Mouse (Mus musculus) myocyte (in vitro differentiated cells): ENCODE measurements at regions not wholly inside any gene's neighbourhood (a gene's known extent, or its start where the extent isn't known, plus 50 kb on each side); places are given as distances from the start of the nearest gene placed in this dataset.

Experiments used
- H3K27me3 ChIP-seq: one replicate; pipeline ENCODE4 v1.6.1; 2011; ENCODE audit not compliant: control insufficient read depth, insufficient read depth, insufficient read length
- H3K36me3 ChIP-seq: one replicate; pipeline ENCODE4 v1.6.1; 2011; ENCODE audit not compliant: control insufficient read depth, insufficient read depth
- H3K4me2 ChIP-seq: one replicate; pipeline ENCODE4 v1.6.1; 2011; ENCODE audit warnings: low read depth, control low read depth
- H3K4me3 ChIP-seq: one replicate; pipeline ENCODE4 v1.5.1; 2011; ENCODE audit warnings: mild to moderate bottlenecking, control low read depth, moderate library complexity
- H3K79me2 ChIP-seq: one replicate; pipeline ENCODE4 v1.6.1; 2011; ENCODE audit not compliant: control insufficient read depth, insufficient read depth
- H3ac ChIP-seq: one replicate; pipeline ENCODE4 v1.6.1; 2011; ENCODE audit not compliant: control insufficient read depth, insufficient read length
- CEBPB ChIP-seq: IDR thresholded peaks from 2 replicates; pipeline ENCODE4 v1.6.1; 2011; ENCODE audit warnings: mild to moderate bottlenecking, moderate library complexity; ENCODE audit not compliant: poor library complexity, insufficient read depth, severe bottlenecking
- E2F4 ChIP-seq: IDR thresholded peaks from one replicate; pipeline ENCODE4 v1.6.1; 2011; ENCODE audit warnings: mild to moderate bottlenecking, control low read depth, moderate library complexity; ENCODE audit not compliant: insufficient read depth
- MAX ChIP-seq: IDR thresholded peaks from one replicate; pipeline ENCODE4 v1.6.1; 2011; ENCODE audit warnings: low read depth, mild to moderate bottlenecking, control low read depth
- MYOD1 ChIP-seq, 3 experiments: IDR thresholded peaks; one replicate each; pipeline ENCODE4 v1.6.1; 2011; ENCODE audit warnings: control low read depth in 2 of 3, low read depth in 2 of 3, mild to moderate bottlenecking in 2 of 3, moderate library complexity in 1 of 3; ENCODE audit not compliant: insufficient read length in 2 of 3, control insufficient read depth in 1 of 3
- MYOG ChIP-seq, 3 experiments: IDR thresholded peaks; one replicate each; pipeline ENCODE4 v1.6.1; 2011; ENCODE audit warnings: control low read depth in 2 of 3, low read depth in 2 of 3, mild to moderate bottlenecking in 2 of 3; ENCODE audit not compliant: insufficient read length in 2 of 3, control insufficient read depth in 1 of 3, insufficient read depth in 1 of 3
- POLR2A ChIP-seq: IDR thresholded peaks from one replicate; pipeline ENCODE4 v1.6.1; 2011; ENCODE audit warnings: low read depth, mild to moderate bottlenecking, control low read depth, moderate library complexity; ENCODE audit not compliant: insufficient read length
- POLR2AphosphoS2 ChIP-seq: IDR thresholded peaks from one replicate; pipeline ENCODE4 v1.6.1; 2011; ENCODE audit warnings: low read depth, control low read depth; ENCODE audit not compliant: insufficient read length
- REST ChIP-seq: IDR thresholded peaks from one replicate; pipeline ENCODE4 v1.6.1; 2011; ENCODE audit warnings: mild to moderate bottlenecking, control low read depth, moderate library complexity; ENCODE audit not compliant: insufficient read depth, insufficient read length
- SRF ChIP-seq: IDR thresholded peaks from one replicate; pipeline ENCODE4 v1.6.1; 2011; ENCODE audit warnings: low read depth; ENCODE audit not compliant: control insufficient read depth, insufficient read length
- TCF12 ChIP-seq: IDR thresholded peaks from one replicate; pipeline ENCODE4 v1.6.1; 2011; ENCODE audit warnings: mild to moderate bottlenecking, control low read depth; ENCODE audit not compliant: poor library complexity, insufficient read depth, severe bottlenecking
- TCF3 ChIP-seq: IDR thresholded peaks from one replicate; pipeline ENCODE4 v1.6.1; 2011; ENCODE audit warnings: low read depth, control low read depth; ENCODE audit not compliant: insufficient read length
- USF1 ChIP-seq: IDR thresholded peaks from one replicate; pipeline ENCODE4 v1.6.1; 2011; ENCODE audit warnings: low read depth, mild to moderate bottlenecking, control low read depth, moderate library complexity

- Histone ChIP-seq H3K4me2 (no peak overlapping the region), H3K79me2 (no peaks in the 10 kb centered on the region), H3ac (no peak overlapping the region), H3K27me3 (peaks cover 4% of the 10 kb centered on the region), H3K4me3 (no peak overlapping the region), H3K36me3 (no peaks in the 10 kb centered on the region)
- TF ChIP-seq MYOD1 (IDR thresholded peaks at IDR 0.05; ENCODE audit: control insufficient read depth in 1 of 3, insufficient read length in 2 of 3, low read depth in 2 of 3), result no peak
- peak; percentile 6 for TF ChIP-seq REST
Measured at GRCm38 (mm10) chr13:48159020-48159910, 101.8 kb upstream of the Id4 start.

GRCm38 (mm10) chr13:48160161-48160560, 100.9 kb upstream of the Id4 start:
- Histone ChIP-seq H3K79me2 (no peaks in the 10 kb centered on the region), H3K36me3 (no peaks in the 10 kb centered on the region), H3K4me3 (no peak overlapping the region), H3ac (no peak overlapping the region), H3K27me3 (peaks cover 4% of the 10 kb centered on the region), H3K4me2 (no peak overlapping the region)
- TF ChIP-seq SRF (no peak), TCF12 (no peak), USF1 (no peak), POLR2A (no peak), E2F4 (no peak), REST (no peak), MYOD1 (IDR thresholded peaks at IDR 0.05; ENCODE audit: control insufficient read depth in 1 of 3, insufficient read length in 2 of 3, low read depth in 2 of 3) (no peak), MYOG (IDR thresholded peaks at IDR 0.05; ENCODE audit: control insufficient read depth in 1 of 3, insufficient read depth in 1 of 3, insufficient read length in 2 of 3, low read depth in 2 of 3) (no peak), MAX (no peak), TCF3 (no peak), POLR2AphosphoS2 (no peak), CEBPB (no peak)

DNA sequence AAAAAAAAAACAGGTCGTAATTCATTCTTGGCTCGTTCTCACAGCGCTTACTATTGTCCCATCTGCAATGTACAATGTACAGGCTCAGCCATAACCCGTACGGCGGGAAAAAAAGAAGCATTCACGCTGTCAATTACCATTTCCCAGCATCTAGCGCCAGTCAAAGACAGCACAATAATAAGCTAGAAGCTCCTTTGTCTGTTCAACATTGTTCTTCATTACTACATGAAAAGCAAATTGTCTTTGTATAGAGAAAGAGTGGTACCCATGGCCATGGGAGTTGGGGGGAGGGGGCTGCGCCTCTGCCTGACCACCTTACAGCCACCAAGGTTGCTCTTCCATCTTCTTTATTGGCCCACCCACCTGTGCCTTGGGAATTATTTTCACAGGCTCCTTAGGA, 99.7 kb upstream of the Id4 start:
- Histone ChIP-seq H3ac (no peak overlapping the region), H3K4me3 (no peak overlapping the region), H3K27me3 (peaks cover 4% of the 10 kb centered on the region), H3K36me3 (no peaks in the 10 kb centered on the region), H3K4me2 (no peak overlapping the region), H3K79me2 (no peaks in the 10 kb centered on the region)
- TF ChIP-seq REST (no peak), SRF (no peak), CEBPB (no peak), USF1 (no peak), MYOD1 (IDR thresholded peaks at IDR 0.05; ENCODE audit: control insufficient read depth in 1 of 3, insufficient read length in 2 of 3, low read depth in 2 of 3) (no peak), MAX (no peak), MYOG (IDR thresholded peaks at IDR 0.05; ENCODE audit: control insufficient read depth in 1 of 3, insufficient read depth in 1 of 3, insufficient read length in 2 of 3, low read depth in 2 of 3) (no peak), TCF12 (no peak), POLR2A (no peak), POLR2AphosphoS2 (no peak), E2F4 (no peak), TCF3 (no peak)

- Histone ChIP-seq H3K4me3 (no peak overlapping the region), H3K36me3 (no peaks in the 10 kb centered on the region), H3K4me2 (no peak overlapping the region), H3K27me3 (no peaks in the 10 kb centered on the region), H3K79me2 (no peaks in the 10 kb centered on the region), H3ac (no peak overlapping the region)
- TF ChIP-seq CEBPB, result no peak
- TF ChIP-seq POLR2A, result no peak
- TF ChIP-seq TCF3, result no peak
- no peak for TF ChIP-seq SRF
- TF ChIP-seq TCF12, result no peak
- no peak for TF ChIP-seq POLR2AphosphoS2
- TF ChIP-seq MYOD1 (IDR thresholded peaks at IDR 0.05; ENCODE audit: control insufficient read depth in 1 of 3, insufficient read length in 2 of 3, low read depth in 2 of 3), result no peak
- no peak for TF ChIP-seq MAX
- no peak for TF ChIP-seq MYOG (IDR thresholded peaks at IDR 0.05; ENCODE audit: control insufficient read depth in 1 of 3, insufficient read depth in 1 of 3, insufficient read length in 2 of 3, low read depth in 2 of 3)
- TF ChIP-seq USF1, result no peak
- TF ChIP-seq E2F4, result no peak
- no peak for TF ChIP-seq REST
Measured at GRCm38 (mm10) chr13:48164586-48164985, 96.4 kb upstream of the Id4 start.

DNA sequence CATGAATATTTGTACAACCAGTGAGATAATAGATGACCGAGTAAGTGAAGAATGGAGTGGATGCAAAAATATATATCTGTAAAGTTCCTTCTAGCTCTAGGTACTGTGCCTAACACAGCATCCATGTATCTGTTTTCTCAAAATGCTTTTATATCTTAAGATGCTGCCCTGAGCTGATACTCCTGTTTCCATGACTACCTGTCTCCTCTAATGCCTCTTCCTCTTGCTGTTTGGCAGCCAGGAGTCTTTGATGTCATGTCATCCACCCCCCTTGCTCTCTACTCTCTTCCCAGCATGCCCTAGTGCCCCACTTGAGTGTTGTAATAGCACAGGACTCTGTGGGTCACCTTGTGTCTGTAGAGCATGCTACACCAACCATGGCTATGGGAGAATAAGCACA, 95.2 kb upstream of the Id4 start:
- Histone ChIP-seq H3K4me3 (no peak overlapping the region), H3K36me3 (no peaks in the 10 kb centered on the region), H3K27me3 (peaks cover 3% of the 10 kb centered on the region), H3K79me2 (no peaks in the 10 kb centered on the region), H3K4me2 (no peak overlapping the region), H3ac (no peak overlapping the region)
- TF ChIP-seq MAX, result no peak
- TF ChIP-seq REST, result no peak
- TF ChIP-seq SRF, result no peak
- no peak for TF ChIP-seq POLR2A
- TF ChIP-seq MYOG (IDR thresholded peaks at IDR 0.05; ENCODE audit: control insufficient read depth in 1 of 3, insufficient read depth in 1 of 3, insufficient read length in 2 of 3, low read depth in 2 of 3), result no peak
- TF ChIP-seq CEBPB, result no peak
- TF ChIP-seq POLR2AphosphoS2, result no peak
- TF ChIP-seq TCF3, result no peak
- TF ChIP-seq TCF12, result no peak
- TF ChIP-seq MYOD1 (IDR thresholded peaks at IDR 0.05; ENCODE audit: control insufficient read depth in 1 of 3, insufficient read length in 2 of 3, low read depth in 2 of 3), result no peak
- no peak for TF ChIP-seq USF1
- TF ChIP-seq E2F4, result no peak
